In genomic region chr14:124575130-124575885, GRCm38 (mm10) we compare ENCODE assay signal across 10 mouse cellular contexts.
DNase-seq lines count a peak whose midpoint lies in the region; ATAC-seq and TF ChIP-seq lines count a peak whose summit lies in the region.
"Had no signal": no experiment of that assay in that cellular context is flagged by ENCODE, and none has a peak within 500 bp of the region (broad histone marks: within the 10 kb centered on the region; RNA-seq: fewer than 3 reads in every experiment).

No protein-coding gene starts in this region.

- 67% methylated on average over 1 of the region's 1 CpGs for WGBS in embryonic facial prominence, embryonic 14.5 days
- WGBS in embryonic facial prominence, embryonic 10.5 days: 81% methylated on average over 1 of the region's 1 CpGs
- WGBS in midbrain, embryonic 16.5 days: 71% methylated on average over 1 of the region's 1 CpGs

- no peaks in the 10 kb centered on the region for H3K4me1 ChIP-seq in embryonic facial prominence, embryonic 14.5 days (ENCODE audit: control insufficient read depth, insufficient read depth, low read length)
- H3K4me1 ChIP-seq in embryonic facial prominence, embryonic 10.5 days: no peaks in the 10 kb centered on the region
- H3K4me1 ChIP-seq in midbrain, embryonic 16.5 days (ENCODE audit: control insufficient read depth, insufficient read depth, low read length): no peaks in the 10 kb centered on the region
- H3K4me1 ChIP-seq: heart, embryonic 15.5 days; midbrain, embryonic 12.5 days had no signal

- DNase-seq in embryonic facial prominence, embryonic 14.5 days (ENCODE audit: low spot score): peak; percentile 38
- no peak for DNase-seq in embryonic facial prominence, embryonic 10.5 days (ENCODE audit: low spot score)
- peak; percentile 18 to 50 for DNase-seq in layer of hippocampus, adult 2 months (ENCODE audit: low spot score in 2 of 2)
- no peak for DNase-seq in layer of hippocampus, postnatal 36 days
- DNase-seq in brain, embryonic 14.5 days (ENCODE audit: low read depth): peak; percentile 30
- peak; percentile 42 for DNase-seq in layer of hippocampus, adult 9-11 months
- no peak for DNase-seq in MN1 (ENCODE audit: low spot score)

- no peak overlapping the region for H3K4me3 ChIP-seq in embryonic facial prominence, embryonic 14.5 days (ENCODE audit: low read depth, low read length)
- no peak overlapping the region for H3K4me3 ChIP-seq in embryonic facial prominence, embryonic 10.5 days
- H3K4me3 ChIP-seq in layer of hippocampus, adult 2 months: no peak overlapping the region
- H3K4me3 ChIP-seq in midbrain, embryonic 16.5 days (ENCODE audit: low read depth, low read length): no peak overlapping the region
- H3K4me3 ChIP-seq: heart, embryonic 15.5 days; midbrain, embryonic 12.5 days had no signal

- no peak overlapping the region for H3K27ac ChIP-seq in embryonic facial prominence, embryonic 14.5 days (replicated peaks; ENCODE audit: low read depth, low read length)
- no peak overlapping the region for H3K27ac ChIP-seq in embryonic facial prominence, embryonic 10.5 days (replicated peaks)
- H3K27ac ChIP-seq in layer of hippocampus, adult 2 months: peak overlapping the region; percentile 67
- no peak overlapping the region for H3K27ac ChIP-seq in midbrain, embryonic 16.5 days (ENCODE audit: low read length)
- H3K27ac ChIP-seq: heart, embryonic 15.5 days; midbrain, embryonic 12.5 days had no signal

- TF ChIP-seq POLR2A in brain, embryonic 14.5 days (IDR thresholded peaks at IDR 0.05; ENCODE audit: borderline replicate concordance, extremely low read depth, insufficient read depth, insufficient read length, poor library complexity, severe bottlenecking): no peak

- no peaks in the 10 kb centered on the region for H3K27me3 ChIP-seq in embryonic facial prominence, embryonic 14.5 days (replicated peaks; ENCODE audit: control insufficient read depth, insufficient read depth, low read length)
- no peaks in the 10 kb centered on the region for H3K27me3 ChIP-seq in embryonic facial prominence, embryonic 10.5 days (replicated peaks; ENCODE audit: low read depth, poor library complexity, severe bottlenecking)
- no peaks in the 10 kb centered on the region for H3K27me3 ChIP-seq in midbrain, embryonic 16.5 days (ENCODE audit: control insufficient read depth, insufficient read depth, low read depth, low read length)
- H3K27me3 ChIP-seq: heart, embryonic 15.5 days; midbrain, embryonic 12.5 days had no signal

- no peaks in the 10 kb centered on the region for H3K36me3 ChIP-seq in embryonic facial prominence, embryonic 14.5 days (ENCODE audit: control insufficient read depth, insufficient read depth, low read length)
- no peaks in the 10 kb centered on the region for H3K36me3 ChIP-seq in embryonic facial prominence, embryonic 10.5 days (replicated peaks)
- H3K36me3 ChIP-seq in midbrain, embryonic 16.5 days (ENCODE audit: control insufficient read depth, insufficient read depth, low read length): no peaks in the 10 kb centered on the region
- H3K36me3 ChIP-seq: heart, embryonic 15.5 days; midbrain, embryonic 12.5 days had no signal

- no peak overlapping the region for H3K4me2 ChIP-seq in embryonic facial prominence, embryonic 14.5 days (ENCODE audit: low read depth, low read length)
- H3K4me2 ChIP-seq in midbrain, embryonic 16.5 days (ENCODE audit: low read length): no peak overlapping the region
- H3K4me2 ChIP-seq: heart, embryonic 15.5 days; midbrain, embryonic 12.5 days had no signal

- no peaks in the 10 kb centered on the region for H3K9me3 ChIP-seq in embryonic facial prominence, embryonic 14.5 days (ENCODE audit: control insufficient read depth, low read length)
- H3K9me3 ChIP-seq in embryonic facial prominence, embryonic 10.5 days: no peaks in the 10 kb centered on the region
- H3K9me3 ChIP-seq in midbrain, embryonic 16.5 days (replicated peaks; ENCODE audit: control insufficient read depth, low read length, poor library complexity, severe bottlenecking): no peaks in the 10 kb centered on the region
- H3K9me3 ChIP-seq: heart, embryonic 15.5 days; midbrain, embryonic 12.5 days had no signal

- H3K9ac ChIP-seq in embryonic facial prominence, embryonic 14.5 days (ENCODE audit: low read depth, low read length): no peak overlapping the region
- no peak overlapping the region for H3K9ac ChIP-seq in midbrain, embryonic 16.5 days (ENCODE audit: low read depth, low read length)
- H3K9ac ChIP-seq: heart, embryonic 15.5 days; midbrain, embryonic 12.5 days had no signal

- ATAC-seq in embryonic facial prominence, embryonic 14.5 days (ENCODE audit: low read depth): no peak
- no peak for ATAC-seq in midbrain, embryonic 16.5 days

- TF ChIP-seq CTCF in layer of hippocampus, adult 2 months (conservative IDR thresholded peaks at IDR 0.05): no peak
- no peak for TF ChIP-seq CTCF in brain, embryonic 14.5 days (IDR thresholded peaks at IDR 0.05; ENCODE audit: borderline replicate concordance, extremely low read depth, insufficient read depth, insufficient read length)

Comparison
In these comparisons a context has a peak if more than half of its experiments do, and no peak if none do; other contexts are left out.
1. DNase-seq: peak in embryonic facial prominence, embryonic 14.5 days (single experiment), layer of hippocampus, adult 2 months (2 of 2), brain, embryonic 14.5 days (single experiment) and layer of hippocampus, adult 9-11 months (single experiment); none in embryonic facial prominence, embryonic 10.5 days (single experiment), layer of hippocampus, postnatal 36 days (0 of 2) and MN1 (single experiment).